Mouse (Mus musculus) ES-E14 (cell line): ENCODE measurements around the gene Btbd11. TPM values are rescaled to one million over a fixed set of nuclear protein-coding genes. Genes with fewer than 3 reads are reported as not detected.

Experiments used
- DNase-seq: peaks from one replicate; pipeline ENCODE4 v3.0.0-alpha.2; 2013; ENCODE audit warnings: low read depth, low spot score
- H3K27ac ChIP-seq: 2 replicates; pipeline ENCODE4 v1.5.1; 2012; ENCODE audit warnings: low read depth, mild to moderate bottlenecking, low read length, moderate library complexity, mixed read lengths; ENCODE audit not compliant: poor library complexity, insufficient read depth, severe bottlenecking
- H3K36me3 ChIP-seq: 2 replicates; pipeline ENCODE4 v1.6.1; 2012; ENCODE audit warnings: mild to moderate bottlenecking, low read length, moderate library complexity, mixed read lengths; ENCODE audit not compliant: control insufficient read depth, poor library complexity, insufficient read depth, severe bottlenecking
- H3K4me1 ChIP-seq, 2 experiments: fragments of 150-350 bp in 1 of 2; sonication (generic) in 1 of 2; 2 replicates each; pipeline ENCODE4 v1.6.1; 2012; ENCODE audit warnings: low read length in 2 of 2, mild to moderate bottlenecking in 1 of 2, mixed read lengths in 1 of 2; ENCODE audit not compliant: control insufficient read depth in 2 of 2, insufficient read depth in 2 of 2, poor library complexity in 1 of 2
- H3K4me3 ChIP-seq, 2 experiments: fragments of 150-350 bp in 1 of 2; sonication (generic) in 1 of 2; 2 replicates each; pipeline ENCODE4 v1.5.1; 2012; ENCODE audit warnings: low read length in 2 of 2, low read depth in 1 of 2, mild to moderate bottlenecking in 1 of 2, mixed read lengths in 1 of 2; ENCODE audit not compliant: insufficient read depth in 1 of 2, poor library complexity in 1 of 2, severe bottlenecking in 1 of 2
- H3K9ac ChIP-seq: 2 replicates; pipeline ENCODE4 v1.6.1; 2012; ENCODE audit warnings: low read depth, mild to moderate bottlenecking, low read length, mixed read lengths; ENCODE audit not compliant: poor library complexity, insufficient read depth, severe bottlenecking
- H3K9me3 ChIP-seq: fragments of 150-350 bp; sonication (generic); 2 replicates; pipeline ENCODE4 v1.6.1; 2012; ENCODE audit warnings: low read depth, mild to moderate bottlenecking, low read length; ENCODE audit not compliant: control insufficient read depth, insufficient read depth
- CHD2 ChIP-seq: IDR thresholded peaks from 2 replicates; pipeline ENCODE4 v1.6.1; 2014; ENCODE audit warnings: mild to moderate bottlenecking, low read depth, low read length, inconsistent platforms
- HCFC1 ChIP-seq: IDR thresholded peaks from 2 replicates; pipeline ENCODE4 v1.6.1; 2012; ENCODE audit warnings: low read length, inconsistent platforms, borderline replicate concordance; ENCODE audit not compliant: insufficient read depth
- MAFK ChIP-seq: IDR thresholded peaks from 2 replicates; pipeline ENCODE4 v1.6.1; 2014; ENCODE audit warnings: mild to moderate bottlenecking, low read depth, low read length, inconsistent platforms; ENCODE audit not compliant: insufficient read depth
- ZC3H11A ChIP-seq: IDR thresholded peaks from 2 replicates; pipeline ENCODE4 v1.6.1; 2012; ENCODE audit warnings: low read depth, mild to moderate bottlenecking, inconsistent platforms, low read length, borderline replicate concordance
- ZNF384 ChIP-seq: IDR thresholded peaks from 2 replicates; pipeline ENCODE4 v1.6.1; 2012; ENCODE audit warnings: low read depth, low read length, inconsistent platforms
- in situ Hi-C, 2 experiments: fragments of 600-800 bp; cut with MboI; formaldehyde crosslinking; loops; one replicate each; pipeline ENCODE4 v1.15.1; 2025; ENCODE audit warnings: low sequenced_read_pairs in 2 of 2, inconsistent platforms in 1 of 2; ENCODE audit not compliant: unreplicated experiment in 2 of 2
- total RNA-seq: library from RNA; depleted of rRNA; stranded (reverse); fragments of 300-350 nt; gene quantifications from 2 replicates; pipeline ENCODE4 v1.2.3, GENCODE M21; 2012

Btbd11 gene
- total RNA-seq, 1 experiment, result 9.9 TPM

DNA sequence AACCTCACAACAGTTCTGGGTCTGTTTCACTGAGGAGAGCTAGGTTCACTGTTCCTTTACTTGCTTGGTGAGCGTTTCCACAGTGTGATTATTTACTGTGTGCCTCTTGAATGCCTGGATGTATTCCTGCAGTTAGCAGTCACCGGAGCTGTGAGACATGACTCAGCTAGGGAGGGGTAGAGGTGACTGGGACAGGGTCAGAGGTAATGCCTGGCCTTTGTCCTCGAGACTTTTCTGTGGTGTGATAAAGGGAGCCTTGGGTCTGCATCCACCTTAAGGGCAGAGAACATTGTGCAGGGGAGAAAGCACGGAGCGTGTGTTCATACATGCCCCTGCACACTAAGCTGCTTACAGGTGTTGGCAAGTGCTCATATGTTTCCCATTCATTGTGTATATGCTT lies 126.2 kb downstream of the Btbd11 start:
- no peak for TF ChIP-seq CHD2
- Histone ChIP-seq H3K4me3 (no peak overlapping the region), H3K9ac (no peak overlapping the region), H3K27ac (no peak overlapping the region), H3K9me3 (no peaks in the 10 kb centered on the region), H3K4me1 (peaks cover 36 to 65% of the 10 kb centered on the region in 2 experiments), H3K36me3 (no peaks in the 10 kb centered on the region)
- in situ Hi-C loops, result no loop called here
- DNase-seq, result no peak

DNA sequence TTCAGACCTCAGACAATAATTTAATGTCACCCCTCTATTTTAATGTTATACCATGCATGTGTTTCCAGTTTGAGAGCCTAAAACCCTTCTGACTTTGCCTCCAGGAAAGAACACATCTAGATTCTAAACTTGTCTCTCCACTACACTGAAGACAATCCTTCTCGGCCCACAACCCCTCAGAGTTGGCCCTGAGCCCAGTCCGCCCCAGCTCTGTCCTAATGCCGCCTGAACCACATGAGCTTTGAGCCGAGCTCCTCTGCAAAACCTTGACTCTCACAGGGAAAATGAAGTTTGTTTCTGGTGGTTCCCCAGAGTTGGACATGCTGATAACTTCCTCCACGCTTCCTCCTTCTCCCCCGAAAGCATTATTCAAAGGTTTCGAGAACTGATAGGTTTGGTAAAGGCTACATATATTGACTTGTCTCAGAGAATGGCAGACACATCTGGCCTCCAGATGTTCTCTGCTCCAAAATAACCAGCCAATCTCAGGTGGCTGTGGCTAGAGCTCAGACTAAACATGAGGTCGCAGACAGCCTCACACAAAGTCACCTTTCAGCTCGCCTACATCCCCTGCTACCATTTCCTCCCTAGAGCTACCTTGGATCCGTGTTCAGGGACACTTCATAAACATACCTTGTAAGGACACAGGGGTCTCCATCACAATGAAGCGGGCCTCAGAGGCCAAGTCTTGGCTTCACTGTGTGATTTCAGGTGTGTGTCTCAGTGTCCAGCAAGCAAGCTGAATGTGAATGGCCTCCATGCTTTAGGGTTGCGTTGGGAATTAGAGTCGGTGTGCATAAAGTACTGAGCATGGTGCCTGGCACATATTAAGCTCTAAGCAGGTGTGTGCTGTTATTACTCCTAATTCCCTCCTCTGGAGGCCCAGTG lies 130.9 kb downstream of the Btbd11 start:
- Histone ChIP-seq H3K4me1 (peaks cover 14 to 30% of the 10 kb centered on the region in 2 experiments), H3K4me3 (no peak overlapping the region), H3K9me3 (no peaks in the 10 kb centered on the region), H3K27ac (no peak overlapping the region; the same call in 1 of the 2 replicates), H3K36me3 (no peaks in the 10 kb centered on the region), H3K9ac (no peak overlapping the region)
- DNase-seq, result no peak
- in situ Hi-C loops, result no loop called here
- TF ChIP-seq ZC3H11A (no peak), HCFC1 (no peak), CHD2 (no peak), ZNF384 (no peak), MAFK (no peak)

DNA sequence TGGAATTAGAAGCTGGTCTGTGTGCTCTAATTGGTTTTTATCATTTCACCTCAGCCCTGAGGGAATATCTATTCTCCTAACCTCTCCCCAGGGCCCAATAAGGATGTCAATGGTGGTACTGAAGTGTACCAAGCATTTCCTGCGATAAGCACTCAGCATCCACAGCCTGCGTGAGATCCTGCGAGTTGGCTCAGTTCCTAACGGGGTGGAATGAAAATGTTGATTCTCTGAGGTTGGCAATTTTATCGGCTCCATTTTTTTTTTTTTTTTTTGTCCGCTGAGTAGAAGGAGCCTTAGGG lies 131.4 kb downstream of the Btbd11 start:
- Histone ChIP-seq H3K36me3 (no peaks in the 10 kb centered on the region), H3K27ac (no peak overlapping the region), H3K9me3 (no peaks in the 10 kb centered on the region), H3K4me1 (peaks cover 12 to 24% of the 10 kb centered on the region in 2 experiments), H3K9ac (no peak overlapping the region), H3K4me3 (no peak overlapping the region)
- DNase-seq, result no peak
- TF ChIP-seq ZC3H11A, result no peak
- no peak for TF ChIP-seq HCFC1
- no peak for TF ChIP-seq ZNF384
- TF ChIP-seq MAFK, result no peak
- TF ChIP-seq CHD2, result no peak
- in situ Hi-C loops, result no loop called here

DNA sequence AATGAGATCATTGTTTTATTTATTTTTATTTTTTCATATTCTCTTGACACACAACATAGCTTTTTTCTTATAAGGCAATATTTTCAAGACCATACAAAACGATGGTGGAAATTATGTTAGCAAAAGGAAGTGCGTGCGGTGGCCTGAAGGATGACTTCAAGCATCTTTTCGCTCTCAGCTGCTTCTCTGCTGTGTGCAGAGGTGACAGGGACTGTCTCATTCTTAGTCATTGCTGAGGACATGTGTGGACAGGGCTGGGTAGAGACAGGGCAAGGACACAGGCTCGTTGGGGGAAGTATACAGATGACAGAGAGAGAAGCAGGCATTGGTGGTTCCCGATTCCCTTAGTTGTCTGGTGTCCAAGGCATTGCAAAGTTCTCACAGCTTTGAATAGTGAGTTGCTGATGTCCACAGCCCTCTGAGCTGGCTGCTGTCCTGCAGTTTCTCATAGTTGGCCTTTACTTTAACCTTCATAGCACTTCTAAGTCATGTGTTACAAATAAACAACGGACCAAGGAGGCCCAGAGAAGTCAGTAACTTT lies 135.7 kb downstream of the Btbd11 start:
- Histone ChIP-seq H3K9ac (no peak overlapping the region), H3K36me3 (no peaks in the 10 kb centered on the region), H3K9me3 (no peaks in the 10 kb centered on the region), H3K4me3 (no peak overlapping the region), H3K4me1 (peaks cover 6 to 16% of the 10 kb centered on the region in 2 experiments), H3K27ac (no peak overlapping the region)
- in situ Hi-C loops, result no loop called here
- no peak for TF ChIP-seq ZNF384
- TF ChIP-seq MAFK, result no peak
- TF ChIP-seq ZC3H11A, result no peak
- TF ChIP-seq HCFC1, result no peak
- TF ChIP-seq CHD2, result no peak
- no peak for DNase-seq
